Mouse (Mus musculus): Measurements from ENCODE around the gene Clk4. TPM values are rescaled to one million over a fixed set of nuclear protein-coding genes. Genes with fewer than 3 reads are reported as not detected.
A peak's percentile ranks its signal among the peaks of the same experiment; 100 is the strongest.

Gene Clk4
- total RNA-seq, 2 experiments from 2014 or later: 47.3 to 48.2 TPM

DNA sequence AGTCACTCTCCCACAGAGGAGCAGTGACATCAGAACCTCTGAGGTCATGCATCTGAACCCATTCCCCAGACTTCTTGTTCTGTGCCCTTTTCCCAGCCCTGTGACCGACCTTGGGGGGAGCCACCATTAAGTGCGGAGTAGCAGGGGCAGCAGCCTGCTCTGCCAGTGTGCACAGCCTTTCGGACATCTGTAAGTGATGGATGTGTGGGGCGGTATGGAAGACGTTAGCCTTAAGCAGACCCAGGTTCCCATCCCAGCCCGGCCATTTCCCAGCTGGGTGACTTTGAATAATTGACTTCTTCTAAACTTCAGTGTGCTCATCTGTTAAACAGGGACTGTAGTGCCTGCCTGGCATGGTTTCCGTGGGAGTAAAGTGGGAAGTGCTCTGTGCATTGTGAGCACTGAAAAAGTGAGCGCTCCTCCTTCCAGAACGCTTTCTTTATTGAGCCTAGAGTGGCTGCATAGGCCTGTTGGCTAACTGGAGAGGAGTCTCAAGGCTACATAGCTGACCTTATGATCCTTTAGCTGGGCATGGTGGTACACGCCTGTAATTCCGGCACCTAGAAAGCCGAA is 42.5 kb downstream of the Clk4 start:
- intact Hi-C loops (cut with DNase I): no loop called here
- DNase-seq: no peak

DNA sequence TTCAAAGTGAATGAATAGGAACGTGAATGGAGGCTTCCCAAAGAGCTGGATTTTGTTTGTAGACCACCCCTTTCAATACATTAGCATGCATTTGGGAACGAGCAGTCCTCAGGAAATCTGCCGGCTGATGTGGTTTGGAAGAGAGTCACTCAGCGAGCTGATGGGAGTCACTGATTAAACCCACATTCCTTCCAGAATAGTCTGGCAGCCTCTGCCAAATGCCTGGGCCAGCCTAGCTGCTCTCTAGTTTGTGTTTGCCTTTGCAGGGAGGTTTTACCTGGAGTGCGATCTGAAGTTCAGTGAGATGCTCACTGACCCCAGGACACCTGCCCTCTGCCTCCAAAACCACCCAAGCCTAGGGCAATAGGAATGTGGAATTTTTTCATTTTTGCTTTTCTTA is 46.8 kb downstream of the Clk4 start:
- DNase-seq: no peak
- intact Hi-C loops (cut with DNase I): no loop called here

GRCm38 (mm10) chr11:51311846-51312245 is 50.3 kb downstream of the Clk4 start:
- intact Hi-C loops (cut with DNase I): no loop called here

GRCm38 (mm10) chr11:51315991-51316810 is 54.7 kb downstream of the Clk4 start:
- no peak for DNase-seq
- intact Hi-C loops (cut with DNase I): no loop called here

More at GRCm38 (mm10) chr11:51311846-51312245, 50.3 kb downstream of the Clk4 start:
- DNase-seq: no peak

GRCm38 (mm10) chr11:51320609-51321008 is 59.1 kb downstream of the Clk4 start:
- no peak for DNase-seq
- intact Hi-C loops (cut with DNase I): no loop called here

DNA sequence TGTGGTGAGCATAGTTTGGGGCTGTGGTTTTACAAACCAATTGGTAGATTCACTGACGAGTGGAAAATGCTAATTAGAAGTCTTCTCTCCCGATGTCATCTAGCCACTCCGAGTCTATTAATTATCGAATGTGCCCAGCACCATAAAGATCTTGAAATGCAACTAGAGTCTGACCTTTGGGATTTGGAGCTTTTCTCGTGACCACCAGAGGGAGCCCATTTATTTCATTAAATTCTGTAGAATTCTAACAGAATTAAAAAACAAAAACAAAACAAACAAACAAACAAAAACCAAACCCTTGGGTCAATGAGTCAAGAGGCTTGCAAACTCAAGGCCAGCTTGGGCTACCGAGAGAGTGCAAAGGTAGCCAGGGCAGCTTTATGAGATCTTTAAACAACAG is 65.4 kb downstream of the Clk4 start:
- DNase-seq: peak; percentile 15 to 31
- intact Hi-C loops (cut with DNase I): loop anchor here (1.0 to 2.0 kb wide), 2 partner anchors 119 to 208 kb away; no protein-coding TSS in a partner anchor

DNA sequence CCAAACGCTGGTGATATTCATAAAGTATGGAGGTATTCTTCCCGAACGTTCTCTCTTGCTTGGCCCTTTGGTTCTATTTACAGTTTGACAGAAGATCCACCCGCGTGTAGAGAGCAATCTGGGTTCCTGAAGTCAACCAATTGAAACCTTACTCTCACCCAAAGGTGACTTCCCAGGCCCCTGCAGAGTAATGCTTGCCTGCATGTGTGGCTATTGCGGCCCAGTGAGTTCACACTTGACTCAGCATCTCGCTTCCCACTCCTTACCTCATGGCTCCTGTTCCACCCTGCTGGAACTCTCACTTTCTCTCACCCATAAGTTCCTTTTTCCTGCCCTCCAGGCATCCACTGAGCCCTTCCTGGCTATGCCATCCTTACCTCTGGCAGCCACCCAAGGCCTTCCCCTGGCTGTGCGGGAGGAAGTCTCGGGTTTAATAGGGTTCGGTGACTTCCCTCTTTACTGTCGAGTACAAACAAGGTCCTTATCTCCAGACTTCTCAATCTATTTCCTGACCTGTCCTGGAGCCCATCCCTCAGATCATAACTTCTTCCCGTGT is 66.9 kb downstream of the Clk4 start:
- DNase-seq: no peak
- intact Hi-C loops (cut with DNase I): no loop called here

- intact Hi-C loops (cut with DNase I): no loop called here
- no peak for DNase-seq
These were observed 68.5 kb downstream of the Clk4 start for GRCm38 (mm10) chr11:51329837-51330714.

Other genes with a start within 250 kb of the Clk4 start
- gene Olfr54, start 247.5 kb upstream of the Clk4 start, total RNA-seq (2021): not detected
- not detected for gene Olfr1375, start 213.6 kb upstream of the Clk4 start, total RNA-seq (2021)
- 1 to 10 TPM; 2.1 to 2.9 TPM for gene Zfp354a, start 202.5 kb upstream of the Clk4 start, total RNA-seq (2021)
- not detected for gene Gm12569, start 41.3 kb upstream of the Clk4 start, total RNA-seq (2021)
- not detected for gene BC049762, start 1.3 kb downstream of the Clk4 start, total RNA-seq (2021)
- 1 to 10 TPM; 2.8 to 2.9 TPM for gene Col23a1, start 28.2 kb downstream of the Clk4 start, total RNA-seq (2021)

Measured in heart, postnatal 10 days (tissue).